Mouse (Mus musculus) activated CD4-positive, CD25-positive, alpha-beta regulatory T cell, adult 4 months (primary cell): Measurements from ENCODE around the gene Onecut3. TPM values are rescaled to one million over a fixed set of nuclear protein-coding genes. Genes with fewer than 3 reads are reported as not detected.
A peak's percentile ranks its signal among the peaks of the same experiment; 100 is the strongest.

Experiments used
- ATAC-seq: one replicate; pipeline ENCODE4 v1.8.0; 2017
- polyA plus RNA-seq, 2 experiments: library from polyadenylated mRNA; unstranded; fragments of 100-300 nt; shearing (Covaris generic); gene quantifications; one replicate each; pipeline ENCODE4 v1.2.1; 2017

The Onecut3 gene
- polyA plus RNA-seq, 2 experiments from 2014 or later = not detected

GRCm38 (mm10) chr10:80553997-80554396 is 59.4 kb downstream of the Onecut3 start:
- ATAC-seq = no peak

GRCm38 (mm10) chr10:80557346-80557965 is 62.8 kb downstream of the Onecut3 start:
- no peak for ATAC-seq

GRCm38 (mm10) chr10:80559431-80559830 is 64.8 kb downstream of the Onecut3 start:
- no peak for ATAC-seq

- ATAC-seq = no peak
These were observed 66.0 kb downstream of the Onecut3 start for GRCm38 (mm10) chr10:80560621-80561020.

GRCm38 (mm10) chr10:80561116-80561944 is 66.7 kb downstream of the Onecut3 start, which contains the start of gene Rexo1:
Gene Rexo1, minus strand, starts transcription at chr10:80561560.
- ATAC-seq = peak; percentile 84

GRCm38 (mm10) chr10:80566375-80567092 is 71.9 kb downstream of the Onecut3 start:
- peak; percentile 53 for ATAC-seq

Other genes starting within 250 kb of the Onecut3 start
- 100 to 1,000 TPM; 205 to 250 TPM for gene Ndufs7, start 245.7 kb upstream of the Onecut3 start, polyA plus RNA-seq
- gene Gamt, start 233.8 kb upstream of the Onecut3 start, polyA plus RNA-seq = under 1 TPM in 1 of 2 experiments, not detected in 1; 0.34 TPM
- gene Dazap1, start 233.3 kb upstream of the Onecut3 start, polyA plus RNA-seq = 10 to 100 TPM; 15.4 to 19.6 TPM
- 1,000 to 10,000 TPM; 1,256 to 1,612 TPM for gene Rps15, start 202.4 kb upstream of the Onecut3 start, polyA plus RNA-seq
- gene Apc2, start 198.9 kb upstream of the Onecut3 start, polyA plus RNA-seq = under 1 TPM in 1 of 2 experiments, not detected in 1; 0.82 TPM
- gene 2310011J03Rik, start 174.3 kb upstream of the Onecut3 start, polyA plus RNA-seq = 10 to 100 TPM; 44.0 to 54.5 TPM
- gene Pcsk4, start 165.3 kb upstream of the Onecut3 start, polyA plus RNA-seq = 10 to 100 TPM in 1 of 2 experiments, 1 to 10 TPM in 1; 6.7 to 11.9 TPM
- gene Reep6, start 164.9 kb upstream of the Onecut3 start, polyA plus RNA-seq = not detected
- gene Adamtsl5, start 146.4 kb upstream of the Onecut3 start, polyA plus RNA-seq = not detected
- not detected for gene Plk5, start 138.4 kb upstream of the Onecut3 start, polyA plus RNA-seq
- 1 to 10 TPM in 1 of 2 experiments, under 1 TPM in 1; 0.62 to 1.2 TPM for gene Mex3d, start 107.2 kb upstream of the Onecut3 start, polyA plus RNA-seq
- 10 to 100 TPM; 23.6 to 32.0 TPM for gene Mbd3, start 95.3 kb upstream of the Onecut3 start, polyA plus RNA-seq
- 100 to 1,000 TPM; 327 to 363 TPM for gene Uqcr11, start 88.0 kb upstream of the Onecut3 start, polyA plus RNA-seq
- gene Tcf3, start 61.2 kb upstream of the Onecut3 start, polyA plus RNA-seq = 10 to 100 TPM in 1 of 2 experiments, 1 to 10 TPM in 1; 9.3 to 10.7 TPM
- not detected for gene Atp8b3, start 44.3 kb downstream of the Onecut3 start, polyA plus RNA-seq
- 10 to 100 TPM; 13.0 to 13.4 TPM for gene Rexo1, start 66.7 kb downstream of the Onecut3 start, polyA plus RNA-seq
- gene Klf16, start 82.5 kb downstream of the Onecut3 start, polyA plus RNA-seq = 1 to 10 TPM; 5.2 to 8.1 TPM
- 10 to 100 TPM in 1 of 2 experiments, 1 to 10 TPM in 1; 9.4 to 11.8 TPM for gene Abhd17a, start 95.5 kb downstream of the Onecut3 start, polyA plus RNA-seq
- 100 to 1,000 TPM; 104 to 107 TPM for gene Scamp4, start 108.0 kb downstream of the Onecut3 start, polyA plus RNA-seq
- gene Adat3, start 108.0 kb downstream of the Onecut3 start, polyA plus RNA-seq = 1 to 10 TPM; 2.5 to 3.7 TPM
- gene Gm49322, start 111.2 kb downstream of the Onecut3 start, polyA plus RNA-seq = 10 to 100 TPM in 1 of 2 experiments, 1 to 10 TPM in 1; 9.5 to 11.5 TPM
- gene Csnk1g2, start 128.0 kb downstream of the Onecut3 start, polyA plus RNA-seq = 10 to 100 TPM; 13.3 to 16.1 TPM
- gene Btbd2, start 162.2 kb downstream of the Onecut3 start, polyA plus RNA-seq = 1 to 10 TPM; 5.5 to 6.1 TPM
- gene Mknk2, start 183.3 kb downstream of the Onecut3 start, polyA plus RNA-seq = 10 to 100 TPM; 56.1 to 64.2 TPM
- gene Mob3a, start 207.1 kb downstream of the Onecut3 start, polyA plus RNA-seq = 100 to 1,000 TPM; 212 to 221 TPM
- 10 to 100 TPM; 80.1 to 96.5 TPM for gene Izumo4, start 207.3 kb downstream of the Onecut3 start, polyA plus RNA-seq
- gene Ap3d1, start 247.4 kb downstream of the Onecut3 start, polyA plus RNA-seq = 10 to 100 TPM; 22.7 to 24.0 TPM